Mouse (Mus musculus): ENCODE measurements around the gene Rtn2. TPM values are rescaled to one million over a fixed set of nuclear protein-coding genes. Genes with fewer than 3 reads are reported as not detected.

Gene Rtn2
- polyA plus RNA-seq, 1 experiment from 2014 or later, result 39.2 TPM

- Histone ChIP-seq H3K27ac (replicated peaks) (no peak overlapping the region), H3K9me3 (replicated peaks) (no peaks in the 10 kb centered on the region), H3K9ac (peak overlapping the region; percentile 16; the same call in 1 of the 2 replicates), H3K36me3 (no peaks in the 10 kb centered on the region), H3K27me3 (peaks cover 37% of the 10 kb centered on the region), H3K4me1 (peaks cover 31% of the 10 kb centered on the region), H3K4me2 (replicated peaks) (peak overlapping the region; percentile 97), H3K4me3 (replicated peaks) (peak overlapping the region; percentile 77)
- 1% methylated on average over 48 of the region's 48 CpGs for WGBS
- ATAC-seq (ENCODE audit: insufficient number of reproducible peaks, low FRiP score, low TSS enrichment, low read depth), result no peak
These were observed 27.0 kb downstream of the Rtn2 start for GRCm38 (mm10) chr7:19309278-19309883.

- H3K4me2 ChIP-seq (replicated peaks), result peak within 1 kb of the TSS; percentile 97
- under 1% methylated on average over 49 of the region's 49 CpGs for WGBS
- ATAC-seq (ENCODE audit: insufficient number of reproducible peaks, low FRiP score, low TSS enrichment, low read depth), result peak; percentile 84
- H3K36me3 ChIP-seq, result no peaks in the 10 kb centered on the region
- H3K9me3 ChIP-seq (replicated peaks), result no peaks in the 10 kb centered on the region
- H3K27me3 ChIP-seq, result peaks cover 35% of the 10 kb centered on the region
- peak within 1 kb of the TSS; percentile 61 for H3K9ac ChIP-seq
- 0 out of 2 replicates have a peak within 1 kb of the TSS, but pooled peaks have one; percentile 19 for H3K27ac ChIP-seq (replicated peaks)
- H3K4me1 ChIP-seq, result peaks cover 24% of the 10 kb centered on the region
- peak within 1 kb of the TSS; percentile 77 for H3K4me3 ChIP-seq (replicated peaks)
These were observed 27.6 kb downstream of the Rtn2 start, which contains the start of gene Fosb for GRCm38 (mm10) chr7:19309884-19310641. Gene Fosb (minus strand): TSS chr7:19310051.

GRCm38 (mm10) chr7:19311991-19312390, 29.6 kb downstream of the Rtn2 start:
- no peak for ATAC-seq (ENCODE audit: insufficient number of reproducible peaks, low FRiP score, low TSS enrichment, low read depth)
- 37% methylated on average over 4 of the region's 4 CpGs for WGBS
- no peak overlapping the region for H3K4me3 ChIP-seq (replicated peaks)

GRCm38 (mm10) chr7:19314033-19314432, 31.6 kb downstream of the Rtn2 start:
- Histone ChIP-seq H3K4me3 (replicated peaks) (no peak overlapping the region), H3K9me3 (replicated peaks) (no peaks in the 10 kb centered on the region), H3K27me3 (peaks cover 23% of the 10 kb centered on the region), H3K9ac (no peak overlapping the region), H3K4me1 (peaks cover 10% of the 10 kb centered on the region), H3K36me3 (no peaks in the 10 kb centered on the region), H3K4me2 (replicated peaks) (no peak overlapping the region), H3K27ac (replicated peaks) (no peak overlapping the region)
- WGBS, result 42% methylated on average over 5 of the region's 5 CpGs
- no peak for ATAC-seq (ENCODE audit: insufficient number of reproducible peaks, low FRiP score, low TSS enrichment, low read depth)

More at GRCm38 (mm10) chr7:19311991-19312390, 29.6 kb downstream of the Rtn2 start:
- Histone ChIP-seq H3K9me3 (replicated peaks) (no peaks in the 10 kb centered on the region), H3K27ac (replicated peaks) (no peak overlapping the region), H3K9ac (no peak overlapping the region), H3K4me1 (peaks cover 20% of the 10 kb centered on the region), H3K27me3 (peaks cover 17% of the 10 kb centered on the region), H3K4me2 (replicated peaks) (no peak overlapping the region), H3K36me3 (no peaks in the 10 kb centered on the region)

- Histone ChIP-seq H3K27me3 (peaks cover 23% of the 10 kb centered on the region), H3K9ac (no peak overlapping the region), H3K27ac (replicated peaks) (no peak overlapping the region), H3K9me3 (replicated peaks) (no peaks in the 10 kb centered on the region), H3K4me3 (replicated peaks) (no peak overlapping the region), H3K4me1 (peaks cover 13% of the 10 kb centered on the region), H3K36me3 (no peaks in the 10 kb centered on the region), H3K4me2 (replicated peaks) (no peak overlapping the region)
- WGBS, result 59% methylated on average over 14 of the region's 14 CpGs
- ATAC-seq (ENCODE audit: insufficient number of reproducible peaks, low FRiP score, low TSS enrichment, low read depth), result no peak
These were observed 34.2 kb downstream of the Rtn2 start for GRCm38 (mm10) chr7:19316451-19317161.

GRCm38 (mm10) chr7:19318201-19318600, 35.8 kb downstream of the Rtn2 start:
- Histone ChIP-seq H3K4me1 (peaks cover 17% of the 10 kb centered on the region), H3K27me3 (peaks cover 23% of the 10 kb centered on the region), H3K9ac (no peak overlapping the region), H3K9me3 (replicated peaks) (no peaks in the 10 kb centered on the region), H3K36me3 (no peaks in the 10 kb centered on the region), H3K4me2 (replicated peaks) (no peak overlapping the region), H3K4me3 (replicated peaks) (no peak overlapping the region), H3K27ac (replicated peaks) (no peak overlapping the region)
- 65% methylated on average over 2 of the region's 2 CpGs for WGBS
- no peak for ATAC-seq (ENCODE audit: insufficient number of reproducible peaks, low FRiP score, low TSS enrichment, low read depth)

- peaks cover 17% of the 10 kb centered on the region for H3K4me1 ChIP-seq
- WGBS, result 68% methylated on average over 7 of the region's 7 CpGs
- H3K4me3 ChIP-seq (replicated peaks), result no peak overlapping the region
- peaks cover 23% of the 10 kb centered on the region for H3K27me3 ChIP-seq
- no peak overlapping the region for H3K9ac ChIP-seq
- no peak overlapping the region for H3K27ac ChIP-seq (replicated peaks)
- H3K4me2 ChIP-seq (replicated peaks), result no peak overlapping the region
- H3K36me3 ChIP-seq, result no peaks in the 10 kb centered on the region
- no peak for ATAC-seq (ENCODE audit: insufficient number of reproducible peaks, low FRiP score, low TSS enrichment, low read depth)
- no peaks in the 10 kb centered on the region for H3K9me3 ChIP-seq (replicated peaks)
These were observed 36.3 kb downstream of the Rtn2 start for GRCm38 (mm10) chr7:19318676-19319075.

GRCm38 (mm10) chr7:19319458-19319857, 37.0 kb downstream of the Rtn2 start:
- Histone ChIP-seq H3K9ac (peak overlapping the region; percentile 33; the same call in 1 of the 2 replicates), H3K4me2 (replicated peaks) (peak overlapping the region; percentile 90), H3K36me3 (no peaks in the 10 kb centered on the region), H3K4me3 (replicated peaks) (peak overlapping the region; percentile 57), H3K9me3 (replicated peaks) (no peaks in the 10 kb centered on the region), H3K27me3 (peaks cover 16% of the 10 kb centered on the region), H3K4me1 (peaks cover 17% of the 10 kb centered on the region), H3K27ac (replicated peaks) (no peak overlapping the region)
- peak; percentile 26 for ATAC-seq (ENCODE audit: insufficient number of reproducible peaks, low FRiP score, low TSS enrichment, low read depth)
- WGBS, result 15% methylated on average over 9 of the region's 9 CpGs

- Histone ChIP-seq H3K27me3 (peaks cover 14% of the 10 kb centered on the region; the same call in 1 of the 2 replicates), H3K4me3 (replicated peaks) (peak overlapping the region; percentile 57), H3K9ac (peak overlapping the region; percentile 33; the same call in 1 of the 2 replicates), H3K4me2 (replicated peaks) (peak overlapping the region; percentile 90), H3K36me3 (no peaks in the 10 kb centered on the region), H3K27ac (replicated peaks) (no peak overlapping the region), H3K4me1 (peaks cover 17% of the 10 kb centered on the region), H3K9me3 (replicated peaks) (no peaks in the 10 kb centered on the region)
- WGBS, result under 1% methylated on average over 41 of the region's 41 CpGs
- ATAC-seq (ENCODE audit: insufficient number of reproducible peaks, low FRiP score, low TSS enrichment, low read depth), result peak; percentile 89
These were observed 37.5 kb downstream of the Rtn2 start for GRCm38 (mm10) chr7:19319906-19320305.

GRCm38 (mm10) chr7:19320637-19321036, 38.2 kb downstream of the Rtn2 start:
- Histone ChIP-seq H3K36me3 (no peaks in the 10 kb centered on the region), H3K9me3 (replicated peaks) (no peaks in the 10 kb centered on the region), H3K4me2 (replicated peaks) (peak overlapping the region; percentile 90), H3K27me3 (peaks cover 10% of the 10 kb centered on the region; the same call in 1 of the 2 replicates), H3K27ac (replicated peaks) (no peak overlapping the region), H3K9ac (no peak overlapping the region), H3K4me1 (peaks cover 17% of the 10 kb centered on the region), H3K4me3 (replicated peaks) (no peak overlapping the region; the same call in 1 of the 2 replicates)
- ATAC-seq (ENCODE audit: insufficient number of reproducible peaks, low FRiP score, low TSS enrichment, low read depth), result no peak
- WGBS, result 39% methylated on average over 7 of the region's 7 CpGs

- 58% methylated on average over 5 of the region's 5 CpGs for WGBS
- Histone ChIP-seq H3K4me2 (replicated peaks) (no peak overlapping the region), H3K27me3 (peaks cover 10% of the 10 kb centered on the region; the same call in 1 of the 2 replicates), H3K9ac (no peak overlapping the region), H3K4me1 (peaks cover 19% of the 10 kb centered on the region), H3K4me3 (replicated peaks) (no peak overlapping the region), H3K36me3 (no peaks in the 10 kb centered on the region), H3K27ac (replicated peaks) (no peak overlapping the region), H3K9me3 (replicated peaks) (no peaks in the 10 kb centered on the region)
- ATAC-seq (ENCODE audit: insufficient number of reproducible peaks, low FRiP score, low TSS enrichment, low read depth), result no peak
These were observed 39.0 kb downstream of the Rtn2 start for GRCm38 (mm10) chr7:19321464-19321863.
